Mouse (Mus musculus) olfactory bulb, adult 2 months (tissue): ENCODE data around the gene Cyb5d1.

Source experiments
- CTCF ChIP-seq: fragments of 200-500 bp; IDR thresholded peaks from 2 replicates; pipeline ENCODE4 v1.5.1; 2012; ENCODE audit warnings: low read depth, mild to moderate bottlenecking, low read length, moderate library complexity; ENCODE audit not compliant: insufficient read depth
- POLR2A ChIP-seq: fragments of 200-500 bp; IDR thresholded peaks from 2 replicates; pipeline ENCODE4 v1.6.1; 2012; ENCODE audit warnings: mild to moderate bottlenecking, low read depth, low read length, moderate library complexity; ENCODE audit not compliant: insufficient read depth

DNA sequence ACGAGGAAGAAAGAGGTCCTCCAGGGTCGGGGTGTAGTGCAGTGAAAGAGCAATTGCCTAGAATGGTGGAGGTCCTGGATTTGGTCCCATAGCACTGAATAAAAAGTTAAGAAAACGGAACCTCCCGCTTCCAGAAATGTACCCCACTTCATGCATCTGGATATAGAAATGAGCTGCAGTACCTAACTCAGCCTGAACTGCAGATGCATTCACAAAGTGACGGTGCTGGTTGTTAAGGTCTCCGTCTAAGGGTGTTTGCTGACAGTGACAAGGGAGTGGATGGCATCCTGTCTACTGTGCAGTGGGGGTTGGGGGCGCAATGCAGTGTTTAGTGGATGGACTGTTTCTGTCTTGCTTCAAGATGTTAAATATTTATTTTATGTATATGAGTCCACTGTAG is 8.7 kb downstream of the Cyb5d1 start:
- no peak for TF ChIP-seq CTCF
- TF ChIP-seq POLR2A: no peak
